Mouse (Mus musculus) CH12.LX (cell line): ENCODE results near the gene Zfhx3. TPM values are rescaled to one million over a fixed set of nuclear protein-coding genes. Genes with fewer than 3 reads are reported as not detected.

Experiments used
- DNase-seq: peaks from one replicate; pipeline ENCODE4 v3.0.0-alpha.2; 2013; ENCODE audit errors: extremely low read depth
- H3K27ac ChIP-seq: 2 replicates; pipeline ENCODE4 v1.5.1; 2012; ENCODE audit warnings: low read depth, mild to moderate bottlenecking, control low read depth, moderate library complexity; ENCODE audit not compliant: insufficient read depth
- H3K27me3 ChIP-seq: replicated peaks from 2 replicates; pipeline ENCODE3; 2012; ENCODE audit warnings: inconsistent platforms
- H3K36me3 ChIP-seq, 2 experiments: replicated peaks in 1 of 2; 2 replicates each; pipeline versions ENCODE3 to v1.6.1; 2012; ENCODE audit warnings: inconsistent platforms in 1 of 2, low read length in 1 of 2, mild to moderate bottlenecking in 1 of 2, mixed read lengths in 1 of 2, moderate library complexity in 1 of 2; ENCODE audit not compliant: control insufficient read depth in 1 of 2, insufficient read depth in 1 of 2
- H3K4me1 ChIP-seq, 2 experiments: 2 replicates each; pipeline ENCODE4 v1.6.1; 2012; ENCODE audit warnings: inconsistent platforms in 1 of 2, moderate library complexity in 1 of 2; ENCODE audit not compliant: insufficient read depth in 2 of 2, control insufficient read depth in 1 of 2
- H3K4me2 ChIP-seq: 2 replicates; pipeline ENCODE4 v1.6.1; 2012; ENCODE audit warnings: low read depth, mild to moderate bottlenecking, control low read depth; ENCODE audit not compliant: poor library complexity, insufficient read depth, severe bottlenecking
- H3K4me3 ChIP-seq, 3 experiments: fragments of 150-350 bp in 1 of 3; sonication (generic) in 1 of 3; replicated peaks in 1 of 3; 2 replicates each; pipeline versions ENCODE3 to v1.5.1; 2011 to 2012; ENCODE audit warnings: low read depth in 2 of 3, low read length in 2 of 3, mild to moderate bottlenecking in 2 of 3, moderate library complexity in 2 of 3, control low read depth in 1 of 3, improper control_type of control experiment in 1 of 3, inconsistent platforms in 1 of 3, mixed read lengths in 1 of 3; ENCODE audit not compliant: poor library complexity in 1 of 3
- H3K79me2 ChIP-seq: replicated peaks from 2 replicates; pipeline ENCODE4 v1.6.1; 2012; ENCODE audit warnings: mild to moderate bottlenecking, moderate library complexity; ENCODE audit not compliant: control insufficient read depth, poor library complexity, insufficient read depth, severe bottlenecking; ENCODE audit errors: extremely low read depth
- H3K9ac ChIP-seq: 2 replicates; pipeline ENCODE4 v1.6.1; 2012; ENCODE audit warnings: low read depth, mild to moderate bottlenecking, control low read depth, moderate library complexity; ENCODE audit not compliant: insufficient read depth
- H3K9me3 ChIP-seq: replicated peaks from 2 replicates; pipeline ENCODE3; 2012; ENCODE audit warnings: low read length, inconsistent platforms, mixed read lengths
- BHLHE40 ChIP-seq: IDR thresholded peaks from 2 replicates; pipeline ENCODE4 v1.6.1; 2011; ENCODE audit warnings: mild to moderate bottlenecking, low read depth, low read length, improper control_type of control experiment
- E2F4 ChIP-seq: IDR thresholded peaks from 2 replicates; pipeline ENCODE4 v1.6.1; 2011; ENCODE audit warnings: low read depth, low read length, improper control_type of control experiment; ENCODE audit not compliant: insufficient replicate concordance
- ELF1 ChIP-seq: IDR thresholded peaks from 2 replicates; pipeline ENCODE4 v1.6.1; 2014; ENCODE audit warnings: low read depth, mild to moderate bottlenecking, inconsistent platforms, low read length, improper control_type of control experiment
- ETS1 ChIP-seq: conservative IDR thresholded peaks from 2 replicates; pipeline ENCODE4 v1.6.1; 2012; ENCODE audit warnings: low read depth, mild to moderate bottlenecking, inconsistent platforms, low read length, improper control_type of control experiment, moderate library complexity
- MAFK ChIP-seq: IDR thresholded peaks from 2 replicates; pipeline ENCODE4 v1.6.1; 2011; ENCODE audit warnings: low read length, improper control_type of control experiment; ENCODE audit not compliant: insufficient replicate concordance
- MAX ChIP-seq: IDR thresholded peaks from 2 replicates; pipeline ENCODE4 v1.6.1; 2011; ENCODE audit warnings: low read length, improper control_type of control experiment
- MAZ ChIP-seq: IDR thresholded peaks from 2 replicates; pipeline ENCODE4 v1.6.1; 2012; ENCODE audit warnings: low read depth, mild to moderate bottlenecking, inconsistent platforms, low read length, improper control_type of control experiment, moderate library complexity
- MEF2A ChIP-seq: IDR thresholded peaks from 2 replicates; pipeline ENCODE4 v1.6.1; 2014; ENCODE audit warnings: low read depth, mild to moderate bottlenecking, inconsistent platforms, low read length, improper control_type of control experiment, borderline replicate concordance
- NELFE ChIP-seq: IDR thresholded peaks from 2 replicates; pipeline ENCODE4 v1.6.1; 2011; ENCODE audit warnings: low read depth, low read length, improper control_type of control experiment
- NRF1 ChIP-seq: IDR thresholded peaks from 2 replicates; pipeline ENCODE4 v1.6.1; 2014; ENCODE audit warnings: low read depth, mild to moderate bottlenecking, inconsistent platforms, low read length, improper control_type of control experiment, moderate library complexity
- UBTF ChIP-seq: IDR thresholded peaks from 2 replicates; pipeline ENCODE4 v1.6.1; 2012; ENCODE audit warnings: low read depth, mild to moderate bottlenecking, inconsistent platforms, low read length, improper control_type of control experiment, moderate library complexity
- USF1 ChIP-seq: IDR thresholded peaks from 2 replicates; pipeline ENCODE4 v1.6.1; 2014; ENCODE audit warnings: low read depth, mild to moderate bottlenecking, inconsistent platforms, low read length, improper control_type of control experiment
- USF2 ChIP-seq: conservative IDR thresholded peaks from 2 replicates; pipeline ENCODE4 v1.6.1; 2011; ENCODE audit warnings: low read depth, low read length, improper control_type of control experiment
- ZMIZ1 ChIP-seq: IDR thresholded peaks from 2 replicates; pipeline ENCODE4 v1.6.1; 2012; ENCODE audit warnings: low read depth, mild to moderate bottlenecking, inconsistent platforms, low read length, improper control_type of control experiment
- dilution Hi-C: fragments of 300-500 bp; cut with MboI; formaldehyde crosslinking; loops from 2 replicates; pipeline ENCODE4 v1.14.3; 2020; ENCODE audit warnings: low sequenced_read_pairs; ENCODE audit not compliant: extremely low pct_unique_long_range_greater_than_20kb, extremely low pct_ligation_motif_present
- in situ Hi-C: fragments of 300-500 bp; cut with MboI; formaldehyde crosslinking; loops from 3 replicates; pipeline ENCODE4 v1.14.3; 2019; ENCODE audit warnings: low sequenced_read_pairs, low pct_ligation_motif_present, low pct_unique_long_range_greater_than_20kb, mixed read lengths
- polyA plus RNA-seq: library from polyadenylated mRNA; unstranded; fragments of >175 nt; gene quantifications from 2 replicates; pipeline ENCODE4 v1.2.1, GENCODE M21; 2012; ENCODE audit warnings: low read depth; ENCODE audit not compliant: insufficient read length
- total RNA-seq, 2 experiments: library from RNA; depleted of rRNA; stranded (reverse); fragments of 300-350 nt in 1 of 2; fragments of >200 nt in 1 of 2; gene quantifications; 2 replicates each; pipeline ENCODE4 v1.2.3; 2012 to 2014

Gene Zfhx3
- total and polyA plus RNA-seq, 3 experiments: 0.05 to 0.76 (median 0.68) TPM

DNA sequence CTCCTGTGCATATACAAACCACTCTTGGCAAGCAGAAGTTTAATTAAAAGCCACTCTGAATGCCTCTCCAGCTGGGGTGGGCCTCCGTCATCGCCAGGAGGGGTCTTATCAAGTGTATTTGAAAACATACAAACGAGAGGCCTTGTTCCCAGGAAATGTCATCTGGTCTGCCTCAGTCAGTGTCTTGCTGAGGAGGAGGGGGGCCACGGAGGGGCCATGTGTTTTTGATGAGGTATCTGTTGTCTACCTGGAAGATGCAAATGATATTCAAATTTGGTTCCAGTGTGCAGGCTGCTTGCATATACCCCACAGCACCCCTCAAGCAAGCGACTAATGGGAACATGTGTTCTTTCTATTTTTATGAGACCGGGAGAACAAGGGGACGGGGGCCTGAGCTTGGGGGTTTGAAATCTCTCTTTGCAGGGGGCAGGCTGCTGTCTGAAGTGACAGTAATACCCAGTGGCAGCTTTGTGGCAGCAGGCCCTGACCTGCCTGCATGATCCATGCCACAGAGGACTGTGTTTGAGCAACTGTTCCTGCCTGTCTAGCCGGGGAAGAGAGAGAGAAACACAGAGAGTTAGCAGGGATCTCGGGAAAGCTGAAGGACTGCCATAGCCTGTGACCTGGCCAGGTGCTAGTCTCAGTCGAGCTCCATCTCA, 412.8 kb downstream of the Zfhx3 start:
- no peaks in the 10 kb centered on the region for H3K4me1 ChIP-seq
- in situ Hi-C loops (no loop called here), dilution Hi-C loops (no loop called here)
- H3K27me3 ChIP-seq: no peaks in the 10 kb centered on the region
- H3K79me2 ChIP-seq: no peaks in the 10 kb centered on the region
- H3K9me3 ChIP-seq: no peaks in the 10 kb centered on the region
- H3K4me2 ChIP-seq: no peak overlapping the region
- no peak overlapping the region for H3K4me3 ChIP-seq
- H3K27ac ChIP-seq: no peak overlapping the region
- H3K36me3 ChIP-seq: no peaks in the 10 kb centered on the region
- H3K9ac ChIP-seq: no peak overlapping the region
- DNase-seq: no peak
- no peak for TF ChIP-seq NELFE
- no peak for TF ChIP-seq ETS1
- no peak for TF ChIP-seq E2F4
- no peak for TF ChIP-seq MEF2A
- TF ChIP-seq MAFK: no peak
- TF ChIP-seq MAZ: no peak
- no peak for TF ChIP-seq ZMIZ1
- TF ChIP-seq ELF1: no peak
- TF ChIP-seq USF2: no peak
- TF ChIP-seq BHLHE40: no peak

DNA sequence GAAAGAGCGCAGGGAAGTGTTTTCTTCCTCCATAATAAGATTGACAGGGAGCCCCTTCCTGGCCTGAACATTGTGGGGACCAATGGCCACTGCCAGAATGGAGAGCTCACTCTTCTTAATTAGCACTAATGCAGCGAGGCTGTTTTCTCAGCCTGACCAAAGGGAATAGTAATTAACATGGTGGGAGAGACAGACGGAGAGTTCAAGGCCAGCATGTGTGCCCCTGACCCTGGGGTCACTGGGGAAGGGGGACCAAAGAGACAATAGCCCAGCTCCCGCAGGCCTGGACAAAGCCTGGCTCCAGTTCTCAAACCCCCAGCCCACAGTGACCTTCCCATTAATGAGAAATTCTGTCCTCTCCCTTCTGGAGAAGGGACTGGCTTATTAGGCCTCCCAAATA, 419.0 kb downstream of the Zfhx3 start:
- Histone ChIP-seq H3K27ac (no peak overlapping the region), H3K9ac (no peak overlapping the region), H3K36me3 (no peaks in the 10 kb centered on the region), H3K4me3 (no peak overlapping the region), H3K27me3 (no peaks in the 10 kb centered on the region), H3K9me3 (no peaks in the 10 kb centered on the region), H3K4me2 (no peak overlapping the region), H3K79me2 (no peaks in the 10 kb centered on the region), H3K4me1 (no peaks in the 10 kb centered on the region)
- in situ Hi-C loops: no loop called here
- no peak for DNase-seq
- TF ChIP-seq MAX (no peak), MEF2A (no peak), NRF1 (no peak), E2F4 (no peak), USF1 (no peak), ZMIZ1 (no peak), UBTF (no peak), MAFK (no peak)
- dilution Hi-C loops: no loop called here
